Mouse (Mus musculus) CD4-positive naive resting alpha-beta T cell, adult 57 days (primary cell): ENCODE measurements around the gene Psmb1. TPM values are rescaled to one million over a fixed set of nuclear protein-coding genes. Genes with fewer than 3 reads are reported as not detected.

Experiments
- total RNA-seq: library from RNA; stranded (reverse); gene quantifications from one replicate; pipeline ENCODE4 v1.2.4, GENCODE M21; 2023

Psmb1 gene
- total RNA-seq = 124 TPM

GRCm38 (mm10) chr17:15499656-15500394 lies at the start of gene Psmb1, which contains the start of gene Tbp:
Gene Psmb1 (minus strand): TSS chr17:15499751.
Gene Tbp (plus strand): TSS chr17:15499888.

DNA sequence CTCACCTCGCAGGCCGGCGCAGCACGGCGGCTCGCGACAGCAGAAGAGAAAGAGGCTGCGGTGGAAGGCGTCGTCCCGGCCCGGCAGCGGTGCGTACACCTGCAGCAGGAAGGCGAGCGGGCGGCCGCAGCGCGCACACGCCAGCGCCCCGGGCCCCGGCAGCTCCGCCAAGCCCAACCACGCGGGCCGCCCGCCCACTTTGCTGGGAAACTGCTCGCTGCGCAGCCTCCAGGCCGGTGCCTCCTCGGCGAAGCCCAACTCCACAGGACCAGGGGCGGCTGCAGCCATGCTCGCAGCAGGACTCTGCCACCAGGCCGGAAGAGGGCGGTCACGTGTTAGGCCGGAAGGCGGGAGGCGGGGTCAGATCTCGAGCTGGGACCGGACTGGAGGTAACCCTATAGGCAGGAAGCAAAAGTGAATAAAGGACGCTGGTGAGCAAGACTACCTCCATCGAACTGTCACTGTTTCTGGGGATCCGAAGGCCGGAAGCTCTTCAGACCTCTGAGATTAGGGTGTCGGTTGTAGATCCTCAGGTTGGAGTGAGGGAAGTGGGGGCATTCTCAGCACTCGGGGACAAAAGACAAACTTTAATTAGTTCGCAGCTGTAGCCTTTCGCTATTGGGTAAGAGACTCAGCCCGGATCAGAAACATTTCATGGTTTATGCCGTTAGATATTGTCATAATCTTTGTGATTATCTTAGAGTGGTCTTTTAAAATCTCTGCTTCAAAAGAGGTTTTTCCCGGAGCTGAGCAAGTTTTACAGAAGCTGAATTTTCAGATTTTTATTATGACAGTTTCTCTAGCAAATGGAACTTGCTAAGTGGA lies 27.6 kb upstream of the Psmb1 start, which contains the start of gene Pdcd2:
TSS of gene Pdcd2 (minus strand) at position 316 of the 825 bp plus-strand sequence.

Other genes with a start within 250 kb of the Psmb1 start
- 0.80 TPM for gene Dll1, start 122.9 kb downstream of the Psmb1 start, total RNA-seq
- 36.1 TPM for gene Fam120b, start 103.5 kb downstream of the Psmb1 start, total RNA-seq
- gene Tbp, start 137 bp upstream of the Psmb1 start, total RNA-seq = 49.7 TPM
- 49.3 TPM for gene Pdcd2, start 27.6 kb upstream of the Psmb1 start, total RNA-seq
- gene Prdm9, start 64.6 kb upstream of the Psmb1 start, total RNA-seq = 10.5 TPM
- gene Chd1, start 205.2 kb upstream of the Psmb1 start, total RNA-seq = 135 TPM